Mouse (Mus musculus) liver, adult (tissue): ENCODE data around the gene Aatf.

Experiments used
- GATA4 ChIP-seq: IDR thresholded peaks from 2 replicates; pipeline ENCODE4 v1.6.1; 2014; ENCODE audit warnings: mild to moderate bottlenecking, low read length; ENCODE audit not compliant: insufficient replicate concordance

The Aatf gene

GRCm38 (mm10) chr11:84426633-84426998 lies 86.7 kb downstream of the Aatf start:
- TF ChIP-seq GATA4: no peak

GRCm38 (mm10) chr11:84425736-84426632 lies 87.3 kb downstream of the Aatf start:
- no peak for TF ChIP-seq GATA4

GRCm38 (mm10) chr11:84420779-84421178 lies 92.5 kb downstream of the Aatf start:
- TF ChIP-seq GATA4: no peak

GRCm38 (mm10) chr11:84413111-84413510 lies 100.2 kb downstream of the Aatf start:
- TF ChIP-seq GATA4: no peak

- no peak for TF ChIP-seq GATA4
Observed at GRCm38 (mm10) chr11:84412201-84412934, 101.0 kb downstream of the Aatf start.

GRCm38 (mm10) chr11:84411642-84412018 lies 101.7 kb downstream of the Aatf start:
- no peak for TF ChIP-seq GATA4

GRCm38 (mm10) chr11:84410879-84411641 lies 102.3 kb downstream of the Aatf start:
- no peak for TF ChIP-seq GATA4

- TF ChIP-seq GATA4: no peak
Observed at GRCm38 (mm10) chr11:84410383-84410782, 102.9 kb downstream of the Aatf start.

GRCm38 (mm10) chr11:84406733-84407132 lies 106.6 kb downstream of the Aatf start:
- TF ChIP-seq GATA4: no peak

- TF ChIP-seq GATA4: no peak
Observed at GRCm38 (mm10) chr11:84395010-84395409, 118.3 kb downstream of the Aatf start.

GRCm38 (mm10) chr11:84393571-84393970 lies 119.8 kb downstream of the Aatf start:
- no peak for TF ChIP-seq GATA4

- no peak for TF ChIP-seq GATA4
Observed at GRCm38 (mm10) chr11:84391126-84391525, 122.2 kb downstream of the Aatf start.

GRCm38 (mm10) chr11:84389332-84389731 lies 124.0 kb downstream of the Aatf start:
- TF ChIP-seq GATA4: no peak

- no peak for TF ChIP-seq GATA4
Observed at GRCm38 (mm10) chr11:84383891-84384290, 129.4 kb downstream of the Aatf start.

GRCm38 (mm10) chr11:84382450-84382849 lies 130.9 kb downstream of the Aatf start:
- no peak for TF ChIP-seq GATA4

- no peak for TF ChIP-seq GATA4
Observed at GRCm38 (mm10) chr11:84376510-84377365, 136.6 kb downstream of the Aatf start.
